In genomic region chr2:73779796-73780195, GRCm38 (mm10) we compare ENCODE assay signal across 18 mouse cellular contexts. TPM values are rescaled to one million over a fixed set of nuclear protein-coding genes. Genes with fewer than 3 reads are reported as not detected.
DNase-seq lines count a peak whose midpoint lies in the region; ATAC-seq and TF ChIP-seq lines count a peak whose summit lies in the region.
"Had no signal": no experiment of that assay in that cellular context is flagged by ENCODE, and none has a peak within 500 bp of the region (broad histone marks: within the 10 kb centered on the region; RNA-seq: fewer than 3 reads in every experiment).

No protein-coding gene starts in this region.

- 0 out of 2 replicates have a peak overlapping the region, but pooled peaks have one; percentile 0 for H3K4me2 ChIP-seq in forebrain, embryonic 12.5 days
- H3K4me2 ChIP-seq in lung, embryonic 14.5 days = no peak overlapping the region
- H3K4me2 ChIP-seq in lung, postnatal 0 days (replicated peaks; ENCODE audit: low read depth, low read length) = no peak overlapping the region
- peak overlapping the region; percentile 25 for H3K4me2 ChIP-seq in forebrain, embryonic 15.5 days (replicated peaks)
- H3K4me2 ChIP-seq: kidney, embryonic 15.5 days; liver, embryonic 12.5 days; lung, embryonic 15.5 days had no signal

- 39% methylated on average over 7 of the region's 7 CpGs for whole genome bisulfite sequencing in forebrain, embryonic 12.5 days
- 83% methylated on average over 7 of the region's 7 CpGs for WGBS in forebrain, embryonic 10.5 days
- WGBS in lung, embryonic 14.5 days = 43% methylated on average over 7 of the region's 7 CpGs
- WGBS in lung, postnatal 0 days = 40% methylated on average over 7 of the region's 7 CpGs
- WGBS in forebrain, embryonic 15.5 days = 21% methylated on average over 7 of the region's 7 CpGs

- no peaks in the 10 kb centered on the region for H3K9me3 ChIP-seq in forebrain, embryonic 12.5 days
- no peaks in the 10 kb centered on the region; the same call in 1 of the 2 replicates for H3K9me3 ChIP-seq in forebrain, embryonic 10.5 days
- no peaks in the 10 kb centered on the region for H3K9me3 ChIP-seq in lung, embryonic 14.5 days (ENCODE audit: low read depth, low read length)
- no peaks in the 10 kb centered on the region for H3K9me3 ChIP-seq in lung, postnatal 0 days (ENCODE audit: low read length)
- H3K9me3 ChIP-seq in forebrain, embryonic 15.5 days = no peaks in the 10 kb centered on the region
- H3K9me3 ChIP-seq: heart, embryonic 10.5 days; kidney, embryonic 15.5 days; liver, embryonic 12.5 days; lung, embryonic 15.5 days had no signal

- no peak for ATAC-seq in forebrain, embryonic 12.5 days (ENCODE audit: low FRiP score)
- ATAC-seq in lung, embryonic 14.5 days (ENCODE audit: insufficient read depth) = no peak
- no peak for ATAC-seq in lung, postnatal 0 days
- no peak for ATAC-seq in forebrain, embryonic 15.5 days (replicated peaks)
- ATAC-seq: activated CD4-positive, CD25-positive, alpha-beta regulatory T cell, adult 4 months; liver, embryonic 12.5 days; Patski had no signal

- no peak for TF ChIP-seq EP300 in lung, postnatal 0 days (IDR thresholded peaks at IDR 0.05)

- H3K4me1 ChIP-seq in forebrain, embryonic 12.5 days = peaks cover 34% of the 10 kb centered on the region
- peaks cover 32% of the 10 kb centered on the region for H3K4me1 ChIP-seq in forebrain, embryonic 10.5 days
- no peaks in the 10 kb centered on the region for H3K4me1 ChIP-seq in lung, embryonic 14.5 days (ENCODE audit: insufficient read depth)
- H3K4me1 ChIP-seq in lung, postnatal 0 days (ENCODE audit: insufficient read depth, low read depth, low read length) = no peaks in the 10 kb centered on the region
- H3K4me1 ChIP-seq in forebrain, embryonic 15.5 days = peaks cover 57% of the 10 kb centered on the region

- no peak overlapping the region for H3K27ac ChIP-seq in forebrain, embryonic 12.5 days
- H3K27ac ChIP-seq in forebrain, embryonic 10.5 days = no peak overlapping the region
- H3K27ac ChIP-seq in lung, embryonic 14.5 days (ENCODE audit: low read depth) = no peak overlapping the region
- no peak overlapping the region for H3K27ac ChIP-seq in lung, postnatal 0 days (ENCODE audit: low read length)
- peak overlapping the region; percentile 71 for H3K27ac ChIP-seq in forebrain, embryonic 15.5 days (replicated peaks)
- H3K27ac ChIP-seq: heart, embryonic 10.5 days; kidney, embryonic 15.5 days; liver, embryonic 12.5 days; lung, embryonic 15.5 days had no signal

- H3K9ac ChIP-seq in forebrain, embryonic 12.5 days = no peak overlapping the region
- no peak overlapping the region for H3K9ac ChIP-seq in lung, embryonic 14.5 days
- no peak overlapping the region for H3K9ac ChIP-seq in lung, postnatal 0 days (replicated peaks; ENCODE audit: low read depth)
- no peak overlapping the region for H3K9ac ChIP-seq in forebrain, embryonic 15.5 days (replicated peaks)
- H3K9ac ChIP-seq: kidney, embryonic 15.5 days; liver, embryonic 12.5 days; lung, embryonic 15.5 days had no signal

- no peak for DNase-seq in forebrain, embryonic 10.5 days (ENCODE audit: extremely low spot score, low spot score)
- peak; percentile 74 for DNase-seq in lung, embryonic 14.5 days
- no peak for DNase-seq in lung, postnatal 0 days (ENCODE audit: low spot score)
- peak; percentile 58 for DNase-seq in retina, embryonic 14.5 days (ENCODE audit: low spot score)
- DNase-seq in embryo, embryonic 11 days = no peak
- DNase-seq in thymus, adult 18-20 months = no peak
- DNase-seq: adrenal gland, postnatal 25 days; cerebellum, adult 8-10 months; gastrocnemius, postnatal 25 days; heart, postnatal 10 days had no signal

- H3K36me3 ChIP-seq in forebrain, embryonic 12.5 days (replicated peaks) = no peaks in the 10 kb centered on the region
- H3K36me3 ChIP-seq in forebrain, embryonic 10.5 days (replicated peaks) = no peaks in the 10 kb centered on the region
- H3K36me3 ChIP-seq in lung, embryonic 14.5 days (ENCODE audit: insufficient read depth) = no peaks in the 10 kb centered on the region
- H3K36me3 ChIP-seq in lung, postnatal 0 days (ENCODE audit: insufficient read depth, low read length) = no peaks in the 10 kb centered on the region
- H3K36me3 ChIP-seq in forebrain, embryonic 15.5 days = no peaks in the 10 kb centered on the region
- H3K36me3 ChIP-seq: heart, embryonic 10.5 days; kidney, embryonic 15.5 days; liver, embryonic 12.5 days; lung, embryonic 15.5 days had no signal

- TF ChIP-seq CTCF in lung, embryonic 14.5 days (IDR thresholded peaks at IDR 0.05; ENCODE audit: low read depth) = no peak
- no peak for TF ChIP-seq CTCF in lung, postnatal 0 days (IDR thresholded peaks at IDR 0.05)

- H3K4me3 ChIP-seq in forebrain, embryonic 12.5 days (replicated peaks) = no peak overlapping the region
- no peak overlapping the region for H3K4me3 ChIP-seq in forebrain, embryonic 10.5 days
- H3K4me3 ChIP-seq in lung, embryonic 14.5 days (ENCODE audit: low read depth, low read length) = no peak overlapping the region
- no peak overlapping the region for H3K4me3 ChIP-seq in lung, postnatal 0 days (ENCODE audit: low read depth, low read length)
- H3K4me3 ChIP-seq in forebrain, embryonic 15.5 days = no peak overlapping the region
- H3K4me3 ChIP-seq: heart, embryonic 10.5 days; kidney, embryonic 15.5 days; liver, embryonic 12.5 days; lung, embryonic 15.5 days had no signal

- no peaks in the 10 kb centered on the region for H3K27me3 ChIP-seq in forebrain, embryonic 12.5 days
- H3K27me3 ChIP-seq in forebrain, embryonic 10.5 days (ENCODE audit: poor library complexity, severe bottlenecking) = 0 out of 2 replicates have a peak, but pooled peaks cover 7% of the 10 kb centered on the region
- peaks cover 20% of the 10 kb centered on the region for H3K27me3 ChIP-seq in lung, embryonic 14.5 days (ENCODE audit: insufficient read depth, low read length)
- peaks cover 19% of the 10 kb centered on the region for H3K27me3 ChIP-seq in lung, postnatal 0 days (replicated peaks; ENCODE audit: insufficient read depth, low read length)
- no peaks in the 10 kb centered on the region for H3K27me3 ChIP-seq in forebrain, embryonic 15.5 days

RNA-seq across cellular contexts. Expression of gene Chn1, which starts 4.7 kb away (rescaled TPM):
- 62.3 and 66.0 TPM in 2 replicates for polyA plus RNA-seq in forebrain, embryonic 12.5 days (2016; fragmentation: Nextera tagmentation; extraction: Ambion mirVana)
- 31.2 and 34.7 TPM in 2 replicates for polyA plus RNA-seq in forebrain, embryonic 10.5 days (2016; fragmentation: Nextera tagmentation; extraction: Ambion mirVana)
- 56.4 and 57.6 TPM in 2 replicates for polyA plus RNA-seq in lung, embryonic 14.5 days (2014; fragmentation: Nextera tagmentation; extraction: Ambion mirVana)
- polyA plus RNA-seq in lung, postnatal 0 days (2015; fragmentation: Nextera tagmentation; extraction: Ambion mirVana) = 26.9 and 27.6 TPM in 2 replicates
- 87.9 and 94.9 TPM in 2 replicates for polyA plus RNA-seq in forebrain, embryonic 15.5 days (2015; fragmentation: Nextera tagmentation; extraction: Ambion mirVana)
- polyA plus RNA-seq: activated CD4-positive, CD25-positive, alpha-beta regulatory T cell, adult 4 months had no signal

Comparison
In these comparisons a context has a peak if more than half of its experiments do, and no peak if none do; other contexts are left out.
1. DNase-seq: peak in lung, embryonic 14.5 days (single experiment) and retina, embryonic 14.5 days (single experiment); none in forebrain, embryonic 10.5 days (single experiment), lung, postnatal 0 days (single experiment), embryo, embryonic 11 days (single experiment) and thymus, adult 18-20 months (0 of 2).
2. H3K4me2 ChIP-seq: peak in forebrain, embryonic 12.5 days (single experiment) and forebrain, embryonic 15.5 days (single experiment); none in lung, embryonic 14.5 days (single experiment) and lung, postnatal 0 days (single experiment).